Mouse (Mus musculus) heart, postnatal 4 days (tissue): ENCODE results near the gene Plekhm2. TPM values are rescaled to one million over a fixed set of nuclear protein-coding genes. Genes with fewer than 3 reads are reported as not detected.
A peak's percentile ranks its signal among the peaks of the same experiment; 100 is the strongest.

Source experiments
- DNase-seq: peaks from one replicate; pipeline ENCODE4 v3.0.0; 2021
- total RNA-seq, 2 experiments: library from RNA; stranded (reverse); gene quantifications; 2 replicates each; pipeline ENCODE4 v1.2.3; 2021

The Plekhm2 gene
- total RNA-seq, 2 experiments from 2014 or later: 57.5 to 64.5 TPM

GRCm38 (mm10) chr4:141660884-141661283, 3.8 kb downstream of the Plekhm2 start:
- no peak for DNase-seq

GRCm38 (mm10) chr4:141659739-141660138, 5.0 kb downstream of the Plekhm2 start:
- peak; percentile 53 for DNase-seq

GRCm38 (mm10) chr4:141658846-141659484, 5.7 kb downstream of the Plekhm2 start:
- no peak for DNase-seq

- DNase-seq: no peak
Observed at GRCm38 (mm10) chr4:141656932-141657331, 7.8 kb downstream of the Plekhm2 start.

- no peak for DNase-seq
Observed at GRCm38 (mm10) chr4:141655908-141656608, 8.6 kb downstream of the Plekhm2 start.

- DNase-seq: no peak
Observed at GRCm38 (mm10) chr4:141654509-141654908, 10.2 kb downstream of the Plekhm2 start.

- no peak for DNase-seq
Observed at GRCm38 (mm10) chr4:141653813-141654212, 10.9 kb downstream of the Plekhm2 start.

- DNase-seq: no peak
Observed at GRCm38 (mm10) chr4:141653044-141653443, 11.7 kb downstream of the Plekhm2 start.

GRCm38 (mm10) chr4:141651944-141652343, 12.8 kb downstream of the Plekhm2 start:
- DNase-seq: no peak

GRCm38 (mm10) chr4:141651286-141651685, 13.4 kb downstream of the Plekhm2 start:
- DNase-seq: no peak

GRCm38 (mm10) chr4:141649244-141649643, 15.5 kb downstream of the Plekhm2 start:
- peak; percentile 61 for DNase-seq

GRCm38 (mm10) chr4:141648262-141648661, 16.4 kb downstream of the Plekhm2 start:
- DNase-seq: no peak

- DNase-seq: no peak
Observed at GRCm38 (mm10) chr4:141647187-141647586, 17.5 kb downstream of the Plekhm2 start.

- no peak for DNase-seq
Observed at GRCm38 (mm10) chr4:141645988-141646387, 18.7 kb downstream of the Plekhm2 start.

GRCm38 (mm10) chr4:141643118-141643855, 21.4 kb downstream of the Plekhm2 start:
- DNase-seq: peak; percentile 87

- no peak for DNase-seq
Observed at GRCm38 (mm10) chr4:141641961-141642811, 22.5 kb downstream of the Plekhm2 start.

GRCm38 (mm10) chr4:141641353-141641771, 23.3 kb downstream of the Plekhm2 start:
- peak; percentile 46 for DNase-seq

GRCm38 (mm10) chr4:141639474-141639873, 25.2 kb downstream of the Plekhm2 start:
- no peak for DNase-seq

GRCm38 (mm10) chr4:141636693-141637092, 28.0 kb downstream of the Plekhm2 start:
- no peak for DNase-seq

- DNase-seq: no peak
Observed at GRCm38 (mm10) chr4:141635991-141636390, 28.7 kb downstream of the Plekhm2 start.

- no peak for DNase-seq
Observed at GRCm38 (mm10) chr4:141632111-141632873, 32.4 kb downstream of the Plekhm2 start.

- DNase-seq: no peak
Observed at GRCm38 (mm10) chr4:141631250-141631649, 33.4 kb downstream of the Plekhm2 start.
